Mouse (Mus musculus) megakaryocyte, embryonic 14.5 days (primary cell): ENCODE data around the gene Pxdn.

Source experiments
- FLI1 ChIP-seq: IDR thresholded peaks from 2 replicates; pipeline ENCODE4 v1.6.1; 2012; ENCODE audit warnings: low read length, inconsistent platforms, mixed read lengths
- GATA1 ChIP-seq: IDR thresholded peaks from 3 replicates; pipeline ENCODE4 v1.6.1; 2012; ENCODE audit warnings: mixed read lengths, low read length, inconsistent platforms, borderline replicate concordance

DNA sequence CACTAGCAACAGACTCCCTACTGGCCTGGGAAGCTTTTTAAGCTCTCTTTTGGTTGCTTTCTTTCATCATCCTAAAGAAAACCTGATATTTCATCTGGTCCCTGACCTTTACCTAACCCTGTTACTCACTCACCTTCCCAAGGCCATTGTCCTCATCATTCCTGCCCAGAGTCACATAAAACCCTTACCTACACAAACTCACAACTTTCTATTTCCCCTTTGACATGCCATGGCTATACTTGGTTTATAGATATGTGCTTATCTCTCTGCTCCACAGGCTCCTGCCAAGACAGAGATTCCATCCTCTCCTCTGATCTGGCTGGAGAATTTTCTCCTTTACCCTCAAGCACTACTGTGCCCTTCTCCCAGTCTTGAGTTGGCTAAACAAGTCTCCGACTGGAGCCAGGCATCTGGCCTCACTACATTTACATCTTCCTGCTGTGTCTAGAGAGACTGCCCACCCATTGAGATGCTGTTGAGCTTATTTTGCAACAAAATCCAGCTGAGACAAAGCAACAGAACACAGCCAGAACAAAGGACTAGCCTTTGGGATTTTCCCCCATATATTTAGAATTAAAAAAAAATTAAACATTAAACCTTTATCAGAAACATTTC is 124.2 kb downstream of the Pxdn start:
- TF ChIP-seq GATA1 = no peak
- TF ChIP-seq FLI1 = no peak
